31 mouse cellular contexts compared by ENCODE assay signal in genomic region chr13:111560152-111560551, GRCm38 (mm10). TPM values are rescaled to one million over a fixed set of nuclear protein-coding genes. Genes with fewer than 3 reads are reported as not detected.
"Had no signal": no experiment of that assay in that cellular context is flagged by ENCODE, and none has a peak within 500 bp of the region (broad histone marks: within the 10 kb centered on the region; RNA-seq: fewer than 3 reads in every experiment).

No protein-coding gene starts in this region.

- H3K27me3 ChIP-seq: limb, embryonic 12.5 days; limb, embryonic 15.5 days; liver, embryonic 13.5 days; midbrain, embryonic 12.5 days had no signal

- H3K9me3 ChIP-seq: limb, embryonic 12.5 days; limb, embryonic 15.5 days; midbrain, embryonic 12.5 days had no signal

- H3K4me1 ChIP-seq: midbrain, embryonic 12.5 days had no signal

- H3K9ac ChIP-seq: limb, embryonic 12.5 days; limb, embryonic 15.5 days; liver, embryonic 13.5 days; midbrain, embryonic 12.5 days had no signal

- ATAC-seq: midbrain, embryonic 16.5 days had no signal

- H3K27ac ChIP-seq: limb, embryonic 12.5 days; limb, embryonic 15.5 days; liver, embryonic 13.5 days; macrophage; midbrain, embryonic 12.5 days had no signal

- H3K4me3 ChIP-seq: limb, embryonic 12.5 days; limb, embryonic 15.5 days; liver, embryonic 13.5 days; midbrain, embryonic 12.5 days had no signal

- H3K4me2 ChIP-seq: limb, embryonic 12.5 days; limb, embryonic 15.5 days; liver, embryonic 13.5 days; midbrain, embryonic 12.5 days had no signal

- H3K36me3 ChIP-seq: limb, embryonic 12.5 days; limb, embryonic 15.5 days; liver, embryonic 13.5 days; midbrain, embryonic 12.5 days had no signal

- DNase-seq: kidney, adult 18-20 months; kidney, adult 9 months; kidney, postnatal 14 days; kidney, postnatal 4 days; layer of hippocampus, adult 9-11 months; left cerebral cortex, postnatal 4 days; liver, embryonic 13.5 days; lung, adult 18-20 months; lung, postnatal 14 days; right cerebral cortex, adult 18-20 months; right cerebral cortex, postnatal 14 days; right cerebral cortex, postnatal 4 days; thymus, adult 2 months; thymus, postnatal 14 days; thymus, postnatal 4 days had no signal

RNA-seq across cellular contexts. Expression of gene Gm49496, which starts 10.4 kb away (rescaled TPM):
- total RNA-seq: layer of hippocampus, adult 18-20 months; layer of hippocampus, postnatal 25 days; left cerebral cortex, adult 18-20 months; left cerebral cortex, postnatal 14 days; left cerebral cortex, postnatal 4 days; megakaryocyte, adult 5-6 weeks had no signal
- polyA plus RNA-seq: intestine, embryonic 14.5 days; kidney, embryonic 16.5 days; limb, embryonic 12.5 days; limb, embryonic 15.5 days; liver, embryonic 13.5 days; lung, embryonic 16.5 days; macrophage; midbrain, embryonic 12.5 days; midbrain, embryonic 16.5 days; neural tube, embryonic 11.5 days; neural tube, embryonic 14.5 days; stomach, embryonic 14.5 days; thymus, adult 2 months had no signal

RNA-seq across cellular contexts. Expression of gene Gm10198, which starts 32.4 kb away (rescaled TPM):
- total RNA-seq: layer of hippocampus, adult 18-20 months; layer of hippocampus, postnatal 25 days; left cerebral cortex, adult 18-20 months; left cerebral cortex, postnatal 14 days; left cerebral cortex, postnatal 4 days; megakaryocyte, adult 5-6 weeks had no signal
- polyA plus RNA-seq: intestine, embryonic 14.5 days; kidney, embryonic 16.5 days; limb, embryonic 12.5 days; limb, embryonic 15.5 days; liver, embryonic 13.5 days; lung, embryonic 16.5 days; macrophage; midbrain, embryonic 12.5 days; midbrain, embryonic 16.5 days; neural tube, embryonic 11.5 days; neural tube, embryonic 14.5 days; stomach, embryonic 14.5 days; thymus, adult 2 months had no signal
